Mouse (Mus musculus): Measurements from ENCODE around the gene Prr15l. TPM values are rescaled to one million over a fixed set of nuclear protein-coding genes. Genes with fewer than 3 reads are reported as not detected.

Gene Prr15l
- polyA plus RNA-seq, 1 experiment from 2014 or later, result not detected

DNA sequence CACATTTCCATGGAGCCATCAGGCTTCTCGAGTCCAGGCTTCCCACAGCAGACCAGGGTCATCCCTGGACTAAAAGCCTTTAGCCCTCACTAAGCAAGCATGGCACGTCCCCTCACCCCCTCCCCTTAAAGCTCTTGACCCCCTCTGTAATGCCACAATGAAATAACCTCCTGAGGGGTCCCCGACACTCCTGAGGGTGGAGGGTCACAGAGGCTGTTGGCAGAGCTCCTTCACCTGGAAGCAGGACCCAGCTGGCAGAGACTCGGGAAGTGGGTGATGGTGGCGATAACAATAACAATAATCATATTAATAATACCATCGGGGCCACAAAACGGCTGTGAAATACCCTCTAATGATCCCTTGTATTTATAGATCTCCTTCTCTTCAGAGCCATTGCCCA lies 55.0 kb downstream of the Prr15l start, which contains the start of gene Sp2:
Gene Sp2, minus strand, starts transcription at position 101 of the 400 bp plus-strand sequence.
- no peak within 1 kb of the TSS for H3K27ac ChIP-seq (replicated peaks)
- no peak within 1 kb of the TSS for H3K4me3 ChIP-seq
- ATAC-seq (replicated peaks), result no peak
- peaks cover 7% of the 10 kb centered on the region for H3K4me1 ChIP-seq
- H3K36me3 ChIP-seq, result no peaks in the 10 kb centered on the region
- no peak within 1 kb of the TSS for H3K4me2 ChIP-seq (replicated peaks)
- no peaks in the 10 kb centered on the region for H3K9me3 ChIP-seq
- H3K9ac ChIP-seq (replicated peaks), result no peak within 1 kb of the TSS; the same call in 1 of the 2 replicates
- H3K27me3 ChIP-seq, result peaks cover 23% of the 10 kb centered on the region; the same call in 1 of the 2 replicates
- 77% methylated on average over 7 of the region's 7 CpGs for WGBS

DNA sequence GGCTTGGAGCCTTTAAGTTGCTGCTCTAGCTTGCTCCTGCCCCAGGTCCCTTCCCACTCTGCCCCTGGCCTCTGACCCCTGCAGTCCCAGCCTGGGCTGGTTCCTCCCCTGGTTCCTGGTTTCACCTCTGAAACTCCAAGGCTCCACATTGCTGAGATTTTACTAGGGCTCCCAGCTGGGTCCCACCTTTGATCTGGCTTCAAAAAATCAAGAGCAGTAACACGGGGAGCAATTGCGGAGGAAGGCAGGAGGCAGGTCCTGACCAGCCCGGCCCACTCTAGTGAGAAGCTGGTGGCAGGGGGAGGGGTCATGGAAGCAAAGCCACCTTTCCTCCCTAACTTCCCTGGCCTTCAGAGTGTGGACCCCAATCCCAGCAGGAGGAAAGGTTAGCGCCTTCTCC lies 57.0 kb downstream of the Prr15l start:
- Histone ChIP-seq H3K4me2 (replicated peaks) (no peak overlapping the region), H3K4me1 (peaks cover 8% of the 10 kb centered on the region; the same call in 1 of the 2 replicates), H3K4me3 (no peak overlapping the region), H3K27ac (replicated peaks) (no peak overlapping the region), H3K9me3 (no peaks in the 10 kb centered on the region), H3K27me3 (peaks cover 34% of the 10 kb centered on the region; the same call in 1 of the 2 replicates), H3K36me3 (no peaks in the 10 kb centered on the region), H3K9ac (replicated peaks) (no peak overlapping the region)
- 23% methylated on average over 4 of the region's 4 CpGs for WGBS
- no peak for ATAC-seq (replicated peaks)

DNA sequence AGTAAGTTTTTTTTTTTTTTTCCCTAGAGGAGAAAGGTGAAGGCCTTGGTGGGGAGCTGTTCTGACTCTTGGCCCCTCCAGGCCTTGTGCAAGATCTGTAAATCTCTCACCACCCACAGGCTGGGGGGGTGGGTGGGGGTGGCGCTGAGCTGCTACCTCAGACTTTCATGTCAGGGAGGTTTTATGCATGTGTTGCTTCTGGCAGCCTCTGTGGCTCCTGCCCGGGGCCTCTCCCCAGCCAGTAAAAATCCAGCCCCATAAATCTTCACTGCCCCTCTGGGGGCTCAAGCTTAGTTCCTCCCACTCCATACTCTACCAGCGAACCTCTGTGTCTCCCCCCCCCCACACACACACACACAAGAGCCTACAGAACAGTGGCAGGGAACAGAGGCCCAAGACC lies 58.6 kb downstream of the Prr15l start:
- peaks cover 8% of the 10 kb centered on the region; the same call in 1 of the 2 replicates for H3K4me1 ChIP-seq
- H3K4me3 ChIP-seq, result no peak overlapping the region
- 71% methylated on average over 3 of the region's 3 CpGs for WGBS
- peaks cover 34% of the 10 kb centered on the region; the same call in 1 of the 2 replicates for H3K27me3 ChIP-seq
- no peak overlapping the region for H3K27ac ChIP-seq (replicated peaks)
- no peak overlapping the region for H3K9ac ChIP-seq (replicated peaks)
- no peaks in the 10 kb centered on the region for H3K9me3 ChIP-seq
- no peaks in the 10 kb centered on the region for H3K36me3 ChIP-seq
- no peak for ATAC-seq (replicated peaks)
- no peak overlapping the region for H3K4me2 ChIP-seq (replicated peaks)

Other genes with a start within 250 kb of the Prr15l start
- 45.4 and 45.8 TPM in 2 replicates for gene Snx11, start 150.5 kb upstream of the Prr15l start, polyA plus RNA-seq (2015; fragmentation: Nextera tagmentation; extraction: Ambion mirVana)
- 102 and 108 TPM in 2 replicates for gene Cbx1, start 139.0 kb upstream of the Prr15l start, polyA plus RNA-seq (2015; fragmentation: Nextera tagmentation; extraction: Ambion mirVana)
- 55.7 and 59.6 TPM in 2 replicates for gene Nfe2l1, start 98.1 kb upstream of the Prr15l start, polyA plus RNA-seq (2015; fragmentation: Nextera tagmentation; extraction: Ambion mirVana)
- gene Copz2, start 78.2 kb upstream of the Prr15l start, polyA plus RNA-seq (2015; fragmentation: Nextera tagmentation; extraction: Ambion mirVana), result 12.2 and 13.5 TPM in 2 replicates
- 106 and 109 TPM in 2 replicates for gene Cdk5rap3, start 11.6 kb upstream of the Prr15l start, polyA plus RNA-seq (2015; fragmentation: Nextera tagmentation; extraction: Ambion mirVana)
- gene Pnpo, start 15.9 kb downstream of the Prr15l start, polyA plus RNA-seq (2015; fragmentation: Nextera tagmentation; extraction: Ambion mirVana), result 20.7 and 21.5 TPM in 2 replicates
- 14.9 and 16.1 TPM in 2 replicates for gene Sp2, start 54.9 kb downstream of the Prr15l start, polyA plus RNA-seq (2015; fragmentation: Nextera tagmentation; extraction: Ambion mirVana)
- gene Sp6, start 85.3 kb downstream of the Prr15l start, polyA plus RNA-seq (2015; fragmentation: Nextera tagmentation; extraction: Ambion mirVana), result 0.10 and 0.43 TPM in 2 replicates
- 16.0 and 17.2 TPM in 2 replicates for gene Scrn2, start 101.8 kb downstream of the Prr15l start, polyA plus RNA-seq (2015; fragmentation: Nextera tagmentation; extraction: Ambion mirVana)
- gene Lrrc46, start 113.3 kb downstream of the Prr15l start, polyA plus RNA-seq (2015; fragmentation: Nextera tagmentation; extraction: Ambion mirVana), result 2.9 and 4.6 TPM in 2 replicates
- gene Mrpl10, start 113.5 kb downstream of the Prr15l start, polyA plus RNA-seq (2015; fragmentation: Nextera tagmentation; extraction: Ambion mirVana), result 57.0 and 58.4 TPM in 2 replicates
- 10.2 and 10.5 TPM in 2 replicates for gene Osbpl7, start 122.5 kb downstream of the Prr15l start, polyA plus RNA-seq (2015; fragmentation: Nextera tagmentation; extraction: Ambion mirVana)
- 0.22 and 0.42 TPM in 2 replicates for gene Tbx21, start 187.2 kb downstream of the Prr15l start, polyA plus RNA-seq (2015; fragmentation: Nextera tagmentation; extraction: Ambion mirVana)
- 6.2 and 7.6 TPM in 2 replicates for gene Tbkbp1, start 223.4 kb downstream of the Prr15l start, polyA plus RNA-seq (2015; fragmentation: Nextera tagmentation; extraction: Ambion mirVana)